Mouse (Mus musculus): ENCODE data around the gene Mpv17l2. TPM values are rescaled to one million over a fixed set of nuclear protein-coding genes. Genes with fewer than 3 reads are reported as not detected.

Mpv17l2 gene
- total and polyA plus RNA-seq, 2 experiments from 2014 or later = 26.6 to 50.3 TPM

DNA sequence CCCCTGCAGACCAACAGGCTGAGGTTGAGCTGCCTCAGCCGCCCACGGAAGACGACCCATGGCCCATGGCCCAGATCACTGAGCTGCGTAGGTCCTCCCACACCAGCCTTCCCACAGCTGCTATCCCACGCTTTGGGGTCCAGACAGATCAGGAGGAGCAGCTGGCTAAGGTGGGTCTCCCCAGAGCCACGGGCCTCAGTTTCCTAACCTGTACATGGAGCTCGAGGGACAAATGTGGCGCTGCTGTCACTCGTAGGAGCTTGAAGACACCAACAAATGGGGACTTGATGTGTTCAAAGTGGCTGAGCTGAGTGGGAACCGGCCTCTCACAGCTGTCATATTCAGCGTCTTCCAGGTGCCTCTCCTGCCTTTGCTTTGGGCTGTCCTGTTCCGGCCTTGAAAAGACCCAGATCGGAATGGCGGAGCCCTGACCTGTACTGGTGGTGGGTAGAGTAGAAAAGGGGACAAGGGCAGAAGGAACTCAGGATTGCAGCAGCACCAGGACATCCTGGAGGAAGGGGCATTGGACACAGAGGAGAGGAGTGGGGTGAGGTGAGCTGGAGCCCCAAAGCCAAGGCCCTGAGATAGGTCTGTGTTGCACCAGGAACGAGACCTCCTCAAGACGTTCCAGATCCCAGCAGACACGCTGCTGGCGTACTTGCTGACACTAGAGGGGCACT, 13.4 kb downstream of the Mpv17l2 start:
- no peak for TF ChIP-seq EP300 (IDR thresholded peaks at IDR 0.05; ENCODE audit: low read depth)
- TF ChIP-seq CTCF (IDR thresholded peaks at IDR 0.05; ENCODE audit: low read depth) = no peak
- Histone ChIP-seq H3K27ac (ENCODE audit: low read depth) (no peak overlapping the region), H3K36me3 (replicated peaks; ENCODE audit: control insufficient read depth, insufficient read depth, low read length) (no peaks in the 10 kb centered on the region), H3K4me2 (ENCODE audit: low read depth, low read length) (no peak overlapping the region), H3K4me1 (ENCODE audit: control insufficient read depth, insufficient read depth) (peaks cover 15% of the 10 kb centered on the region), H3K4me3 (ENCODE audit: low read depth, low read length) (no peak overlapping the region), H3K27me3 (ENCODE audit: control insufficient read depth, insufficient read depth, low read length) (peaks cover 72% of the 10 kb centered on the region), H3K9me3 (replicated peaks; ENCODE audit: control insufficient read depth, low read length) (no peaks in the 10 kb centered on the region), H3K9ac (replicated peaks; ENCODE audit: low read depth, low read length) (no peak overlapping the region)
- 80% methylated on average over 18 of the region's 18 CpGs for WGBS
- ATAC-seq (ENCODE audit: insufficient read depth, low read depth) (no peak), DNase-seq (ENCODE audit: low spot score) (no peak)

GRCm38 (mm10) chr8:70746676-70747075, 14.1 kb downstream of the Mpv17l2 start:
- DNase-seq (ENCODE audit: low spot score) = no peak
- Histone ChIP-seq H3K9ac (replicated peaks; ENCODE audit: low read depth, low read length) (no peak overlapping the region), H3K4me3 (ENCODE audit: low read depth, low read length) (no peak overlapping the region), H3K27me3 (ENCODE audit: control insufficient read depth, insufficient read depth, low read length) (peaks cover 72% of the 10 kb centered on the region), H3K4me1 (ENCODE audit: control insufficient read depth, insufficient read depth) (peaks cover 15% of the 10 kb centered on the region), H3K36me3 (replicated peaks; ENCODE audit: control insufficient read depth, insufficient read depth, low read length) (no peaks in the 10 kb centered on the region), H3K27ac (ENCODE audit: low read depth) (no peak overlapping the region), H3K4me2 (ENCODE audit: low read depth, low read length) (no peak overlapping the region), H3K9me3 (replicated peaks; ENCODE audit: control insufficient read depth, low read length) (no peaks in the 10 kb centered on the region)
- 56% methylated on average over 9 of the region's 9 CpGs for WGBS
- TF ChIP-seq EP300 (IDR thresholded peaks at IDR 0.05; ENCODE audit: low read depth) (no peak), CTCF (IDR thresholded peaks at IDR 0.05; ENCODE audit: low read depth) (no peak)
- ATAC-seq (ENCODE audit: insufficient read depth, low read depth) = no peak

DNA sequence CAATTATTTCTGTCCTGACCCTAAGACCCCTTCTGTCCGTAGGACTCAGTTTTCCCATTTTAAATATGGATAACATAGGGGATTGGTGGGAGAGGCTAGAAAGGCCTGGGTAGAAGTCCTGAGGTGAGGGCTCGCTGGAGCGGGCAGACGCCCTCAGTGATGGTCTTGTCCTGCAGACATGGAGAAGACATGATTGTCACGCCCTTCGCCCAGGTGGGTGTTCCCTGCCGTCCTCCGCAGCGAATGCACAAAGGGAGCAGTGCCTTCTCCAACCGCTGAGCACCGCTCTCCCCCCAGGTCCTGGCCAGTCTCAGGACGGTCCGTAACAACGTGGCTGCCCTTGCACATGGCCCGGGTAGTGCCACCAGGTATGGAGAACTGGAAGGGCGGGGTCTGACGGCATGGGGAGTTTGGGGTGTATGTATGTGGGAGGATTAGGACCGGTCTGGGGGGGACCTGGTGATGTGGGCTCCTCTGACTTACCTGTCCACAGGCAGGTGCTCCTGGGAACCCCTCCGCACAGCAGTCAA, 15.0 kb downstream of the Mpv17l2 start:
- Histone ChIP-seq H3K27me3 (ENCODE audit: control insufficient read depth, insufficient read depth, low read length) (peaks cover 72% of the 10 kb centered on the region), H3K4me1 (ENCODE audit: control insufficient read depth, insufficient read depth) (peaks cover 15% of the 10 kb centered on the region), H3K9ac (replicated peaks; ENCODE audit: low read depth, low read length) (no peak overlapping the region), H3K4me3 (ENCODE audit: low read depth, low read length) (no peak overlapping the region), H3K4me2 (ENCODE audit: low read depth, low read length) (no peak overlapping the region), H3K27ac (ENCODE audit: low read depth) (no peak overlapping the region), H3K36me3 (replicated peaks; ENCODE audit: control insufficient read depth, insufficient read depth, low read length) (no peaks in the 10 kb centered on the region), H3K9me3 (replicated peaks; ENCODE audit: control insufficient read depth, low read length) (no peaks in the 10 kb centered on the region)
- no peak for ATAC-seq (ENCODE audit: insufficient read depth, low read depth)
- 51% methylated on average over 19 of the region's 19 CpGs for WGBS
- no peak for TF ChIP-seq CTCF (IDR thresholded peaks at IDR 0.05; ENCODE audit: low read depth)
- no peak for TF ChIP-seq EP300 (IDR thresholded peaks at IDR 0.05; ENCODE audit: low read depth)
- no peak for DNase-seq (ENCODE audit: low spot score)

DNA sequence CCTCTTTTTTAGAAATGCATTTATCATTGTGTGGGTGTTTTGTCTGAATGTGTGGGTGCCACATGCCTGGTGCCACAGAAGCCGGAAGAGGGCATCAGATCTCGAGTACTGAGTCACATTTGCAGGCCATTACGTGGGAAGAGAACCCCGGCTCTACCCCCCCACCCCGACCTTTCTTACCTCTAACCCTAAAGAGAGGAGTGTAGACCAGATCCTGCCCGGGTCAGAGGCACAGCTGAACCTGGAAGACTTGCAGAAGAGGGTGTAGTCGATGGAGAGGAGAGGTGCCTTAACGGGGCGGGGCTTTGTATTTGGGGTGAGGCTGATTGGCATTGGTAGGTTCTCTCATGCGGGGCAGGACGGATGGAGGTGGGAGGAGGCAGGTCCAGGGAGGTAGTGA, 15.9 kb downstream of the Mpv17l2 start:
- H3K27me3 ChIP-seq (ENCODE audit: control insufficient read depth, insufficient read depth, low read length) = peaks cover 72% of the 10 kb centered on the region
- H3K9me3 ChIP-seq (replicated peaks; ENCODE audit: control insufficient read depth, low read length) = no peaks in the 10 kb centered on the region
- no peak overlapping the region for H3K27ac ChIP-seq (ENCODE audit: low read depth)
- no peak overlapping the region for H3K4me3 ChIP-seq (ENCODE audit: low read depth, low read length)
- ATAC-seq (ENCODE audit: insufficient read depth, low read depth) = no peak
- no peak overlapping the region for H3K9ac ChIP-seq (replicated peaks; ENCODE audit: low read depth, low read length)
- no peak for DNase-seq (ENCODE audit: low spot score)
- WGBS = 42% methylated on average over 11 of the region's 11 CpGs
- TF ChIP-seq EP300 (IDR thresholded peaks at IDR 0.05; ENCODE audit: low read depth) (no peak), CTCF (IDR thresholded peaks at IDR 0.05; ENCODE audit: low read depth) (no peak)
- H3K36me3 ChIP-seq (replicated peaks; ENCODE audit: control insufficient read depth, insufficient read depth, low read length) = no peaks in the 10 kb centered on the region
- H3K4me2 ChIP-seq (ENCODE audit: low read depth, low read length) = no peak overlapping the region
- peaks cover 15% of the 10 kb centered on the region for H3K4me1 ChIP-seq (ENCODE audit: control insufficient read depth, insufficient read depth)

DNA sequence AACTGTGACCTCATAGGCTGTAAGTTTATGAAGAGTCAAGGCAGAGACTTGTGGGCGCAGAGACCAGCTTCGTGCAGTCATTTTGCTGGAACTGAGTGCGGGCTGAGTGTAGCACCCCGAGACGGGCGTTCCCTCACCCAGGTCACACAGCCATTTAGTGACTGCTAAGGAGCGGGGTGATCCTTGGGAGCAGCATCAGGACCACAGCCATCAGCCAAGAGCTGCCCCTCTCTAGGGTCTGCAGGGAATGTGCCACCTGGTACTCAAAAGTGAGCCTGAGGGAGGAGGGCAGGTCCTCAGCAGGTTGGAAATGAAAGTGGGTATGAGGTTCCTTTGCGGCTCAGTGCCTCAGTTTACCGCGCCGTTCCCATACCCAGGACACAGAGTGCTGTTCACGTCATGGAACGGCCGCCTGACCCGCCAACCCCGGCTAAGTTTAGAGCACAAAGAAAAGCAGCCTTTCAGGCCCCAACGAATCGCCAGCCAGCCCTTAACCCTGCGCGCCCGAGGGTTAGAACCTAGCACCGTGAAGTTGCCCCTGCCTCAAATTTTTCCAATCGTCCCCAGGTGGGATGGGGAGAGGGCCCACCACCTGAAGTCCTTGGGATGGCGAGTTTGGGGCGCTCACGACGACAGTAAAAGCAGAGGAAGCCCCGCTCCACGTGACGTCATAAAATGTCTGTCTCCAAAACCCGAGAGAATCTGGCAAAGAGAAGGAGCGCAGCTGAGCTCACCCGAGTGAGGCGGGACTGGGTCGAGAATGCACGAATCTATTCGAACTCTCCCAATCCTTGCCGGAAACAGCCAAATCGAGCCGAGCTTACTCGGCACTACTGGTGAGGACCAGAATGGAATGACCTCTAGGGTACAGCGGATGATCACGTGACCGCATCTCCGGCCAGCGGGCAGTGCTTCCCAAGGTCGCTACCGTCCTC, 16.8 kb downstream of the Mpv17l2 start:
- no peaks in the 10 kb centered on the region for H3K9me3 ChIP-seq (replicated peaks; ENCODE audit: control insufficient read depth, low read length)
- no peak for TF ChIP-seq EP300 (IDR thresholded peaks at IDR 0.05; ENCODE audit: low read depth)
- no peak for TF ChIP-seq CTCF (IDR thresholded peaks at IDR 0.05; ENCODE audit: low read depth)
- 5% methylated on average over 48 of the region's 48 CpGs for WGBS
- H3K9ac ChIP-seq (replicated peaks; ENCODE audit: low read depth, low read length) = no peak overlapping the region
- no peaks in the 10 kb centered on the region for H3K36me3 ChIP-seq (replicated peaks; ENCODE audit: control insufficient read depth, insufficient read depth, low read length)
- peak overlapping the region; percentile 36 for H3K4me3 ChIP-seq (ENCODE audit: low read depth, low read length)
- peaks cover 15% of the 10 kb centered on the region for H3K4me1 ChIP-seq (ENCODE audit: control insufficient read depth, insufficient read depth)
- 0 out of 2 replicates have a peak overlapping the region, but pooled peaks have one; percentile 35 for H3K27ac ChIP-seq (ENCODE audit: low read depth)
- DNase-seq (ENCODE audit: low spot score) = peak; percentile 41
- peak overlapping the region; percentile 55 for H3K4me2 ChIP-seq (ENCODE audit: low read depth, low read length)
- ATAC-seq (ENCODE audit: insufficient read depth, low read depth) = peak; percentile 16; the same call in 1 of the 2 replicates
- H3K27me3 ChIP-seq (ENCODE audit: control insufficient read depth, insufficient read depth, low read length) = peaks cover 63% of the 10 kb centered on the region

Data from heart, postnatal 0 days (tissue).